ENCODE assay signal across 9 mouse cellular contexts in genomic region chr12:73449911-73450520, GRCm38 (mm10).
DNase-seq lines count a peak whose midpoint lies in the region; ATAC-seq and TF ChIP-seq lines count a peak whose summit lies in the region.
"Had no signal": no experiment of that assay in that cellular context is flagged by ENCODE, and none has a peak within 500 bp of the region (broad histone marks: within the 10 kb centered on the region; RNA-seq: fewer than 3 reads in every experiment).

No protein-coding gene starts in this region.

- H3K9me3 ChIP-seq in midbrain, embryonic 14.5 days (ENCODE audit: control insufficient read depth, low read length): no peaks in the 10 kb centered on the region
- no peaks in the 10 kb centered on the region for H3K9me3 ChIP-seq in midbrain, embryonic 15.5 days
- H3K9me3 ChIP-seq in lung, embryonic 14.5 days (ENCODE audit: low read depth, low read length): no peaks in the 10 kb centered on the region; the same call in 1 of the 2 replicates
- H3K9me3 ChIP-seq in intestine, embryonic 16.5 days (ENCODE audit: control insufficient read depth, low read length): no peaks in the 10 kb centered on the region
- H3K9me3 ChIP-seq: embryonic facial prominence, embryonic 12.5 days had no signal

- no peaks in the 10 kb centered on the region for H3K27me3 ChIP-seq in midbrain, embryonic 14.5 days (ENCODE audit: control insufficient read depth, insufficient read depth, low read length)
- no peaks in the 10 kb centered on the region for H3K27me3 ChIP-seq in midbrain, embryonic 15.5 days (replicated peaks)
- no peaks in the 10 kb centered on the region for H3K27me3 ChIP-seq in lung, embryonic 14.5 days (ENCODE audit: insufficient read depth, low read length)
- H3K27me3 ChIP-seq in intestine, embryonic 16.5 days (replicated peaks; ENCODE audit: control insufficient read depth, insufficient read depth, low read length): no peaks in the 10 kb centered on the region
- H3K27me3 ChIP-seq: embryonic facial prominence, embryonic 12.5 days had no signal

- no peak overlapping the region for H3K4me3 ChIP-seq in midbrain, embryonic 14.5 days (replicated peaks; ENCODE audit: low read depth, low read length)
- no peak overlapping the region for H3K4me3 ChIP-seq in midbrain, embryonic 15.5 days
- no peak overlapping the region for H3K4me3 ChIP-seq in lung, embryonic 14.5 days (ENCODE audit: low read depth, low read length)
- no peak overlapping the region for H3K4me3 ChIP-seq in intestine, embryonic 16.5 days (ENCODE audit: low read length)
- H3K4me3 ChIP-seq: embryonic facial prominence, embryonic 12.5 days had no signal

- no peak overlapping the region for H3K4me2 ChIP-seq in midbrain, embryonic 14.5 days (ENCODE audit: low read length)
- H3K4me2 ChIP-seq in midbrain, embryonic 15.5 days: no peak overlapping the region
- no peak overlapping the region for H3K4me2 ChIP-seq in lung, embryonic 14.5 days
- no peak overlapping the region for H3K4me2 ChIP-seq in intestine, embryonic 16.5 days (ENCODE audit: low read depth, low read length)
- H3K4me2 ChIP-seq: embryonic facial prominence, embryonic 12.5 days had no signal

- DNase-seq in gastrocnemius, adult 18-20 months (ENCODE audit: low spot score): peak; percentile 43
- DNase-seq in gastrocnemius, postnatal 36 days: no peak
- DNase-seq in midbrain, embryonic 14.5 days: peak; percentile 26
- peak; percentile 42 to 54 for DNase-seq in adrenal gland, postnatal 36 days
- DNase-seq in lung, embryonic 14.5 days: peak; percentile 61
- no peak for DNase-seq in right cerebral cortex, postnatal 25 days

- H3K27ac ChIP-seq in midbrain, embryonic 14.5 days (replicated peaks; ENCODE audit: low read depth, low read length): no peak overlapping the region
- no peak overlapping the region for H3K27ac ChIP-seq in midbrain, embryonic 15.5 days
- H3K27ac ChIP-seq in lung, embryonic 14.5 days (ENCODE audit: low read depth): no peak overlapping the region
- H3K27ac ChIP-seq in intestine, embryonic 16.5 days (ENCODE audit: low read length): no peak overlapping the region

- peak; percentile 74 for TF ChIP-seq CTCF in lung, embryonic 14.5 days (IDR thresholded peaks at IDR 0.05; ENCODE audit: low read depth)

- WGBS in midbrain, embryonic 14.5 days: 50% methylated on average over 9 of the region's 9 CpGs
- WGBS in midbrain, embryonic 15.5 days: 56% methylated on average over 9 of the region's 9 CpGs
- WGBS in lung, embryonic 14.5 days: 55% methylated on average over 9 of the region's 9 CpGs
- WGBS in intestine, embryonic 16.5 days: 58% methylated on average over 9 of the region's 9 CpGs

- H3K36me3 ChIP-seq in midbrain, embryonic 14.5 days (ENCODE audit: control insufficient read depth, insufficient read depth, low read length): no peaks in the 10 kb centered on the region
- no peaks in the 10 kb centered on the region for H3K36me3 ChIP-seq in midbrain, embryonic 15.5 days (replicated peaks)
- H3K36me3 ChIP-seq in lung, embryonic 14.5 days (ENCODE audit: insufficient read depth): no peaks in the 10 kb centered on the region
- no peaks in the 10 kb centered on the region for H3K36me3 ChIP-seq in intestine, embryonic 16.5 days (ENCODE audit: control insufficient read depth, insufficient read depth, low read length)
- H3K36me3 ChIP-seq: embryonic facial prominence, embryonic 12.5 days had no signal

- ATAC-seq in midbrain, embryonic 14.5 days (ENCODE audit: low FRiP score, low TSS enrichment): no peak
- ATAC-seq in midbrain, embryonic 15.5 days (replicated peaks): no peak
- no peak for ATAC-seq in lung, embryonic 14.5 days (ENCODE audit: insufficient read depth)
- no peak for ATAC-seq in intestine, embryonic 16.5 days

- no peak overlapping the region for H3K9ac ChIP-seq in midbrain, embryonic 14.5 days (replicated peaks; ENCODE audit: low read length)
- no peak overlapping the region for H3K9ac ChIP-seq in midbrain, embryonic 15.5 days
- no peak overlapping the region for H3K9ac ChIP-seq in lung, embryonic 14.5 days
- H3K9ac ChIP-seq in intestine, embryonic 16.5 days (ENCODE audit: low read depth, low read length): no peak overlapping the region
- H3K9ac ChIP-seq: embryonic facial prominence, embryonic 12.5 days had no signal

- no peaks in the 10 kb centered on the region for H3K4me1 ChIP-seq in midbrain, embryonic 14.5 days (ENCODE audit: control insufficient read depth, insufficient read depth, low read length)
- H3K4me1 ChIP-seq in midbrain, embryonic 15.5 days: 0 out of 2 replicates have a peak, but pooled peaks cover 2% of the 10 kb centered on the region
- H3K4me1 ChIP-seq in lung, embryonic 14.5 days (ENCODE audit: insufficient read depth): no peaks in the 10 kb centered on the region
- H3K4me1 ChIP-seq in intestine, embryonic 16.5 days (ENCODE audit: control insufficient read depth, insufficient read depth, low read length): peaks cover 2% of the 10 kb centered on the region; the same call in 1 of the 2 replicates

- intact Hi-C loops in gastrocnemius, postnatal 36 days (cut with DNase I): loop anchor here (5.0 to 10.0 kb wide), 2 partner anchors 395 to 428 kb away; partner anchors contain the start of gene Six1

Comparison
In these comparisons a context has a peak if more than half of its experiments do, and no peak if none do; other contexts are left out.
1. DNase-seq: peak in gastrocnemius, adult 18-20 months (single experiment), midbrain, embryonic 14.5 days (single experiment), adrenal gland, postnatal 36 days (2 of 2) and lung, embryonic 14.5 days (single experiment); none in gastrocnemius, postnatal 36 days (0 of 2) and right cerebral cortex, postnatal 25 days (single experiment).